Mouse (Mus musculus) right cerebral cortex, postnatal 10 days (tissue): Measurements from ENCODE around the gene Rell1.
A peak's percentile ranks its signal among the peaks of the same experiment; 100 is the strongest.

Experiments
- DNase-seq, 2 experiments: peaks; one replicate each; pipeline ENCODE4 v3.0.0; 2021; ENCODE audit warnings: low spot score in 2 of 2

The Rell1 gene

DNA sequence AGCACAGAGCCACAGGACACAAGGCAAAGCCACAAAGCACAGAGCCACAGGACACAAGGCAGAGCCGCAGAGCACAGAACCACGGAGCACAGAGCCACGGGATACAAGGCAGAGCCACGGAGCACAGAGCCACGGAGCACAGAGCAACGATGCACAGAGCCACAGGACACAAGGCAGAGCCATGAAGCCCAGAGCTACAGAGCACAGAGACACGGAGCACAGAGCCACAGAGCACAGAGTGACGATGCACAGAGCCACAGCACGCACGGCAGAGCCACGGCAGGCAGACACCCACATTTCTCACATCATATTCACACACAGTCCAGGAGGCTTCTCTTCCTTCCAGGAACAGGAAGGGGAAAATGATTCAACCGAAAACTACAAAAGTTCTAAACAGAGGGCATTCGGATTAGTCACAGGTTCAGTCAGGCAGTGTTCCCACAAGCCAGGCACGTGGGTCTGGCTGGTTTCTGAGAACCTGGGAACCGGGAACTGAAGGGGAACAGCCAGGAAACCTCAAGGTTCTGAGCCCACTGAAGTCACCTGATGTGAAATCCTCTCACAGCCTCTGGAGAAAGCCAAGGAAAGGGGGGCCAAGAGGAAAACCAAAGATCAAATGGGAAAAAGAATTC lies 15.2 kb downstream of the Rell1 start:
- no peak for DNase-seq

DNA sequence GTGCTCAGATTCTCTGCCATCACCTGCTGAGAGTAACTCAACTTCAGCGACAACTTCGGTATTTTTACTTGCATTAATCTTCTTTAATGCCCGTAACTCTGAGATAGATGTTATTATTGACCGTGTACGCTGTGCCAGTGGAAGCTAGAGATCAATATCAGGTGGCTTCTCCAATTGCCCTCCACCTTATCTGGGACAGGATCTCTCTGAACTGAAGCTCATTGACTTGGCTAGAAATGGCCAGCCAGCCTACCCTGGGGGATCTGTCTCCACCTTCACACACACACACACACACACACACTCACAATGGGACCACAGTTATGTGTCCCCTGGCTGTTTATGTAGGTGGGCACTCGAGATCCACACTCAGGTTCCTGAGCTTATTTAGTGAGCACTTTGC lies 16.7 kb downstream of the Rell1 start:
- DNase-seq = no peak

DNA sequence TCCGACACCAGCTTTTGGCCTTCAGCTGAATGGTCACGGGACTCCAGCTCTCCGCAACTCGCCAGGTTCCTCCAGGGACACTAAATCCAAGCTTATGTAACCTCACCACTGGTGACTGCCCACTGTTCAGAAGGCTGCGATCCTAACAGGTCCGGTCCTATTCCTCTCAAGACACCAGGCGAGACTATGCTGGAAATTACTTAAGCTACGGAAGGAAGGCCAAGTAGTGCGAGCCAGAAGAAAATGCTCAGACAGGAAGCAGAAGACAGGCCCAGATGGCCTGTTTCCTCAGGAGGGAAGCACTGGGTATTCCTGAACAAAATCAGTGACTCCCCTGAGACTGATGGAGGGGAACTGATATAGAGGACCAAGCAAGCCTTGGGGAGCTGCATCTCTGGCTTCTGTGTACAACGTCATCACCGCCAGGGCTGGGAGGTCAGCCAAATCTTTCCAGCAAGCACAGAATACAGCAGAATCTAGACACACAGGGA lies 17.2 kb downstream of the Rell1 start:
- no peak for DNase-seq

DNA sequence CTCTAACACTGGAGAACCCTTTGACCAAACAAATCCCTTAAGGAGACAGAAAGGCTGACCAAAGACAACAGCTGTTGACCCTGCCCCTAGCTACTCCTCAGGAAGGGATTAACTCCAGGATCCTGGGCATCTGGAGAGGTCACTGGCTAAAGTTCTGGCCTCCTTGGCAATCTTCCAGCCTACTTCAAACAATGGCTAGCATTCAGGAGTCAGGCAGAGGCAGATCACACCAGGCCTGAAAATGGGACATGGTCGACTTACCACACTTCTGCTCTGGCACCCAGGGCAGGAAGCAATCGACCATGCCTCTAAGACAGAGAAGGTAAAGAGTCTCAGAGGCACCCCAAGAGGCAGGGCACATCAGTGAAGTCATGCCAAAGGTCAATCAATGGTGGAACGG lies 19.5 kb downstream of the Rell1 start:
- no peak for DNase-seq

DNA sequence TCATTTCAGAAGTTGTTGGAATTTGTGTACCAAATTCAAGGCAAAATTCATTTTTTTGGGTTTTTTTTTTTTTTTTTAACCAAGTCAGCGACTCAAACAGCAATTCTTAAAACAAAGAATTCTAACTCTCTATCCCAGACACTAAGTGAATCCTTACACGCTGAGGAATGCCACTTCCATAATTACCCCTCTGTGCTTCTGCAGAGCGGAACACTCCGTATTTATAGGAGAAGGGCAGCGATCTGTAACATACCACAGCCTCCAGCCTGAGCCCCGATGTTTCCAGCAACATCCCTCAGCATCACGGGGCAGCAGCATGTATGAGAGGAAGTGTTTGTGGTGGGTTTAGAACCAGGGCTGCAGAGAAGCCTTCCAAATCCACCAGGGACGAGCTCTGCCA lies 21.2 kb downstream of the Rell1 start:
- no peak for DNase-seq

DNA sequence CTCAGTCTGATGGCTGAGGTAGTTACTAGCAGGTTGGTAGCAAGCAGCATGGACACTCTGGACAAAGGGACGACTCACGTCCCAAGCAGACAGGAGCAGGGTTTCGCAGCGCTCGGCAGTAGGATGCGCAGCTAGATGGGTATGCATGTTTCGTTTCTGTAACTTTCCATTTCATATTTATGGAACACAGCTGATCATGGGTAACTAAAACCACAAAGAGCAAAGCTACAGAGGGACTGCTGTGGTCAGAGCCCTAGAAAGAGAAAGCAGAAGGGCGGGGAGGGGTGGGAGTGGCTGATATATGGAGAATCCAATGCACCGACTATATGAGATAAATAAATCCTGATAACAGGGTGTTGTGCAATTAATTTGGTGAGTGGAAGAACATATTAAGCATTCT lies 25.4 kb downstream of the Rell1 start:
- no peak for DNase-seq

DNA sequence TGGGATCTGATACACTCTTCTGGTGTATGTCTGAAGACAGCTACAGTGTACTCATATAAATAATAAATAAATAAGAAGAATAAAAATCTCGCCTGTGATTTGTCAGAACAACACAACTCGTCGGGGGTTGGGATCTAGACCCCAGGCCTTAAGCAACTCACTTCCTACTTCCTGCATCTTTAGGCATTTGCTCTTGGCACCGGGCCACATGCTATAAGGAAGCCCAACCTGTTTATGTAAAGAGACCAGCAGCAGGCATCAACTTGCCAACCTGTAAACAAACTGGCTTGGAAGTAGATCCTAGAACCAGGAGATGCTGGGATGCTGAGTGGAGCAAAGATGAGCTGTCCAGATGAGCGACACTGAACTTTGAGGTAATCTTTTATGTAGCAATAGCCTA lies 26.8 kb downstream of the Rell1 start:
- DNase-seq = no peak

DNA sequence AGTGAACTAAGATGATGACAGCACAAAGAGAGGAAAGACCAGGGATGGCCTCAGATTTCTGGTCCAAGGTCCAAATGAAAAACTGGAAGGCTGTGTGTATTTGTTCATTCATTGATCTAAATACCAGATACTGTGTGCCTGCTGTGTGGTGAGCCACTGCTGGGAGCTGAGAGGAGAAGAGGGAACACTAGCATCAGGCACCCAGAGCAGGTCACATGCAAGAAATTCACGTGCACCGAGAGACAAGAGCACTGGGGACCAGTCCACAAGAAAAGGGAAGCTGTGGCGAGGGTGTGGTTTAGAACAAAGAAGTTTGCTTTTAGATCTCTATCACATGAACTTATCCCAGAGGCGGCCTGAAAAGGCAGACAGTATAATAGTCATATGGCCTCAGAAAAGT lies 30.1 kb downstream of the Rell1 start:
- DNase-seq = no peak

DNA sequence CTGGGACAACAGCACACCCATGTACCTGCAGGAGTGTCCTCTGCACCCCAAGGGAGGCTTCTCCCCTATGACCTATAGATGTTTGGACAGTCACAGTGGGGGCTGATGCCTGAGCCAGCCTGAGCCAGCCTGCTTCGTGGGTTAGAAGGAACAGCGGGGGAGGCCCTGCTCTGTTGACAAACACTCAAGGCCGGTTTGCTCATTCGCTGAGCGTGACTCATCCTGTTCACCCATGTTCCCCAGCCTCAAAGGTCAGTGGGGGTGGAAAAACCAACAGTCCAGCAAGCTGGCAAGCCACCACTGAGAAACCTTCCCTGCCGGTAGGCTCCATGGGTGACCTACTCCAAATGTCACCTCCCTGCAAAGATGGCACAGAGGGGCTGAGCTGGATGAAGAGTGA lies 32.0 kb downstream of the Rell1 start:
- no peak for DNase-seq

DNA sequence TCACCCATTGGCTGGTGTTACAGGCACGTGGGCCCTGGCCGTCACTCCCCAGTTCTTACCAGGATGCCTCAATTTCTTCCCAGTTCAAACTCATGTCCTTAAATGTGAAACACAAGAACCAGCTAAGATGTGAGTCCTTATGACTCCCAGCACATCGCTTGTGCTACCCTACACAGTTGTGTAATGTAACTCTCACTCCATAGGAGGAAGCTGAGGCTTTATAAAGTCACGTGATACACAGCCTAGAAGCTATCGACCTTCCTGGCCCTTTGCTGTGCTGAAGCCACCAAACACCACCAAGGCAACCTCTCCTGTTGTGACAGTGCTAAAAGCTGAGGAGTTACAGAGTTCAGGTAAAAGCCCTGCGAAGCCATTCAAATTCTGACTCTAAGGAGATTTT lies 33.1 kb downstream of the Rell1 start:
- no peak for DNase-seq

DNA sequence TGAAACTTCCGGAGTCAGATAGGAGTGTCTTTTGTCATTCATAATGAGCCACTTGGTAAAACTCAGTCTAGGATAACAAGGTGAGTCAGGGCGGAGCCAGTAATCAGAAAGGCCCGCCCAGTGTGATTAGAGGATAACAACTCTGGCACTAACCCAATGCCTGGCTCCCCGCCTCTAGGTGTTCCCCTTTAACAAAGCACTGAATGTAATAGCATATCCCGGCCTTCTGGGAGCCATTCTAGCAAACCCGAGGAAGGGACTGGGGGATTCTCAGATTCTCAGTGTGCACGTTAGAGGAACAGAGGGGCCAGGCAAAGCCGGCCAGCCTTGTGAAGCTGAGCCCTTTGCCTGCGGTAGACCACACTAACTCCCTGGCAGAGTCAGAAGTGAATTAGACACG lies 35.9 kb downstream of the Rell1 start:
- DNase-seq = no peak

DNA sequence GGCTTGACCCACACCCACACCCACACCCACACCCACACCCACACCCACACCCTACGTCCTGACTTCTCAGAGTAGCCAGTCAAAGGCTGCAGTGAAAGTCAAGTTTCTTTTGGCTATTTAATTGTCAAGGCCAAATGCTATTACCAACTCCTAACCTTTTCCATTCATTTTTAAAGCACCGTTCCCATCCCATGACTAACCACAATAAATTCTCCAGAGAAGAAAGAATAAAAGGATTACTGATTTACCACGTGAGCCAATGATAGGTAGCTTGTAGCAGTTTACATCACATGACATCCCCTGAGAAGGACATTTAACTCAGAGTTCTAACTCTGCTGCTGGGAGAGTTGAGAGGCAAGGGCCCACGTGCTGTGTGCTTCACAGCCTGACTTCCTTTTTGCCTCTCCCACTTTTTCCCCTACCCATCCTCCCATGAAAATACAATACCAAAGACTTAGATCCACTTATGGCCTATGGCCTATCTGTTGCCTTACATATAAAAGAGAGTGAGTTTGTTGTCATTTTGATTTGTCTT lies 37.8 kb downstream of the Rell1 start:
- DNase-seq = no peak

DNA sequence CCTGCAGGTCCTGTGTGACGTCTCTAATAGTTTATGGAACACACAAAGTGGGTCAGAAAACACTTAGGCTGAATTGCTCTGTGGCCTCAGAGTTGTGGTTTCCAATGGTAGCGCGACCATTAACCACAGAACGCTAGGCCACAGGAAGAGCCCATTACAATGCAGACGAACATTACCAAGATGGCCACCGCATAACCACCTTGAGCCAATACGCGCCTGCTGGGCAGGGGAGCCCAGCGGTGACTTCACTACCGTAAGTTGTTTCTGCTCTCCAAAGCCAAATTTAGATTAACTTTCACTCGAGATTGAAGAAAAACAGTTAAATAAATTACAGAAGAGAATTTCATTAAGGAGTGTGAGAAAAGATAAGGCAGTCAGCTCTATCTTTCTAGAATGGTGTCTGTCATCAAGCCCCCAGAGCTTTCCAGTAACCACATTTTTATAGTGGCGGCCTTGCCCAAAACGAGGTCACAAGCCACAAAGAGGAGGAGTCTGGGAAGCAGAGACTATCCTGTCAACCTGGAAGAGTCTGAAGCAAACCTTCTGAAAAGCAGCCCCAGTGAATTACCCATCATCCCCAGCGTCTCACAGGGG lies 43.6 kb downstream of the Rell1 start:
- no peak for DNase-seq

DNA sequence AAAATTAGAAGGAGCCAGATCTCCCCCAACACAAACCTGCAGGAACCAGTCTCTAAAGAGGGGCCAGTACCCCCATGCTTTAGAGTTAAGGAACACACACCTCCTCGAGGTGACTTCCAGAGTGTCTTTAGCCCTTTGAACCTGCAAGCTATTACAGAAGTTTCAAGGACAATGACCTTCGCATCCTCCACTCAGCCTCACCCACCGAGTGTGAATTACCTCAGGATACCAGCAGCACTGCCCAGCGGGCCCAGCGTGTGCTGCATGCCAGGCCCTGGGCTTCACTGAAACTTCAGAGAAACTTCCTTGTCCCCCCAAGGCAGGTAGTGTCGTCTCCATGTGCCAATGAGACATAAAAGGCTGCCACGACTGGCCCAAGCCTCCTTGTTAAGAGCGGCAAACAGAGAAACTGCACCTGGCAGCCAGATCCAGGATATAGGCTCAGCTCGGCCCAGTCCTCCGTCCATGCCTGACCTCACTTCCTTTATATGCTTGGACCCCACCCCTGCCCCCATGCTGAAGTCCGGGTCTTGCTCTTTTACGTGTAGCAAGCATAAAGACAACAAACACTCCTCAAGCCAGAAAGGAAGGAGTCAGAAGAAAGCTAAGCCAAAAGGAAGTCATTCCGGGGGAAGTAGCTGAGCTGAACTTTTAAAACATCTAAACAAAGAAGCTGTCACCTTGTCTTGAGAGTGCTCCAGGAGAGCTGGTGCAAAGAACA lies 45.2 kb downstream of the Rell1 start:
- DNase-seq = no peak

DNA sequence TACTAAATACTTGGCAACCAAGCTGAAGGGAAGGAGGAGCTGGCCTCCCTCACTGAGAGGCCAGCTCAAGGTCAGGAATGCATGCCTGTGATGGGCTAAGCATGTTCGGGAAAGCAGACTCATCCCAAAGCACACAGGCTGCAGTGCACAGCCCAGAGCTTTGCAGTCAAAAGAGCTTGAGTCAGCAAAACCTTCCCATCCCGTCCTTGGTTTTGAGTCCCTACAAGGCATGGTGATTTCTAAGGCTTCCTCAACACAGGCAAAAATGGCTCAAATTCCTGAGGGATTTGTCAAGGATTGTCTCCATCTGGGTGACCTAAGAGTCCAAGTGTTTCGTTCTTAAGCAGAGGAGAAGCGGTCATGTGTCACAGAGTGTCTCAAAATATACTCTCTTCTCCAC lies 50.5 kb downstream of the Rell1 start:
- no peak for DNase-seq

DNA sequence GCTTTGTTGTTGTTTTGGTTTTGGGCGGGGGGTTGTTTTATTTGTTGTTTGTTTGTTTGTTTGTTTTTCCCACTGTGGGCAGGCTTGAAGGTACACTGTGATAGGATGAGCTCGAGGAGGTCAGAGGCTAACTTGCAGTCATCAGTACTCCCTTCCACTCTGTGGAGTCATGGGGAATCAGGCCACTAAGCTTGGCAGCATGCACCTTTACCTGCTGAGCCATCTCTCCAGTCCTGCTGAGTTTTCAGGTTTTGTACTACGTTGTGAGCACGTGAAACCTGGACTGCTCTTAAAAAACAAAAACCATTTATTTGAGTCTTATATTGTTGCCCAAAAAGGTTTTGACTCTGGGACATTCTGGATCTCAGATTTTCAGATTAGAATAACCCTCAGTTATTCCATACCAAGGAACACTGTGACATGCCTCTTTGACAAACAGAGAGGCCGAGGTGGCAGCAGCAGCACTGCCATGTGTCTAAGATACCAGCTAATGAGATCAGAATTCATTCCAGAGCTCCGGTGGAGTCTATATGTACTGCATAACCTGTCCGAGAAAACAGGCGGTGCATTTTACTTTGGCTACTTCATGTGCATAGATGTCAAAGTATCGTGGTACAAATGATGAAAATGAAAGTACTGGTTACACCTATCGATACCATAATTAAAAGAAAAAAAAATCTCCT lies 52.1 kb downstream of the Rell1 start:
- DNase-seq = no peak

DNA sequence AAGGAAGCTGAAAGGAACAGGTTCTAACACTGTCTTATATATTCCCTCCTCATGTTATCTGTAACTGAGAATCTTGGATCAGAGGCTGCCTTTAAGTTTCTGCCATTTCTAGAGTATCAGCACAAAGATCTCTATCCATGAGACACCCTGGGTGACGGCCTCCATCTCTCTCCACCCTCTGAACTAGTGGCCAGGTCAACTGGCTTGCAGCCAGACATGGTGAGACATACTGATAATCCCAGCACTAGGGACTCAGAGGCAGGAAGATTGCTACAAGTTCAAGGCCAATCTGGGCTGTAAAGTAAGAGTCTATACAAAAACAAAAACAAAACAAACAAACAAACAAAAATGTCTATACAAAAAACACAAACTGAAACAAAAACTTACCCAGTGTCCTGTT lies 53.8 kb downstream of the Rell1 start:
- DNase-seq = no peak

DNA sequence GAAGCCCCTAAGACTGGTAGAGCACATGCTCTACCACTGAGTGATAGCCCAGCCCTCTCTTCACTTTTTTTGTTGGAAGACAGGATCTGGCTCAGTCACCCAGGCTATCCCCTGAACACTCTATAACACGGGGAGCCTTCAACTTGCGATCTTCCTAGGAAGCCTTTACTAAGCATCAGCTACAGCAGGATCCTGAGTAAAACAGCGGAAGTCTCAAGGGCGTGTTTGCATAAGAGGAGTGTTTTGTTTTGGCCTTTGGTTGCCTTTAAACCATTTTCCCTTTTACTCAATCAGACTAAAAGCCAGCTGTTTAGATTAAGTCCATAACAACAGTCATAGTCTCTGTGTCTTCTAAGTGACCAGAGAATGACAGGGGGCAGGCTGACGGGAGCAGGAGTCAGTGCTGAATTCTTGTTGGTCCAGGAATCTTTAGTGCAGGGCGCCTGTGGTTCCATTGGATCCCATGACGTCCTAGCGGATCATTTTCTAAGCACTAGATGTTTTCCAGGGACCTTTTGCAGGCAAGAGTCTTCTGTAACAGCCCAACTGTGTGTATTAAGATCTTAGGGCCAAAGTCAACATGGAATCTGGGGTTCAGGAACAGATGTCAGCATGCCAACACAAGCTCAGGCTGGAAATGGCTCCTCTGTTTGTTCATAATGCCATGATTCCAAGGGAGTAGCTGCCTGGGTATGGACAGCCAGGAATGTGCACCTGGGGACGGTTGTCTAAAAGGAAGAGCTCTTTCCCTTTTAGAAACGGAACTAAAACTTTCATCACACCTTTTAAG lies 58.3 kb downstream of the Rell1 start:
- DNase-seq = no peak

DNA sequence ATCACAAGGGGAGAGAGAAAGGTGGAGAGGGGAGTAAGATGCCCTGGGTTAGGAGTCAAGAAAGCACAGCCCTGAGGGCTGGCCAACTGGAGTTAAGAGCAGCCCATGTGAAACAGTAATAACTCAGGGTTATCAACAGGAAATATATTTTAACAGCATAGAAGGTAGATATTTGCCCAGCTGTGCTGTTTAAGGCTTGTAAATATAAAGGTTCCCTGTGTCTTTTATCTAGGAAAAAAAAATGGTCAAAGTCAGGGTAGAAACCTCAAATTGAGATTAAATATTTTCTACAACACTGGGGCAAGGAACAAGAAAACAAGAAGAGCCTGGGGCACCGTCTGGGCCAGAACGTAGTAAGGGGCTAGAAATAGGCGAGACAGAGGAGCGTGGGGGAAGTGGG lies 61.2 kb downstream of the Rell1 start:
- DNase-seq = no peak

DNA sequence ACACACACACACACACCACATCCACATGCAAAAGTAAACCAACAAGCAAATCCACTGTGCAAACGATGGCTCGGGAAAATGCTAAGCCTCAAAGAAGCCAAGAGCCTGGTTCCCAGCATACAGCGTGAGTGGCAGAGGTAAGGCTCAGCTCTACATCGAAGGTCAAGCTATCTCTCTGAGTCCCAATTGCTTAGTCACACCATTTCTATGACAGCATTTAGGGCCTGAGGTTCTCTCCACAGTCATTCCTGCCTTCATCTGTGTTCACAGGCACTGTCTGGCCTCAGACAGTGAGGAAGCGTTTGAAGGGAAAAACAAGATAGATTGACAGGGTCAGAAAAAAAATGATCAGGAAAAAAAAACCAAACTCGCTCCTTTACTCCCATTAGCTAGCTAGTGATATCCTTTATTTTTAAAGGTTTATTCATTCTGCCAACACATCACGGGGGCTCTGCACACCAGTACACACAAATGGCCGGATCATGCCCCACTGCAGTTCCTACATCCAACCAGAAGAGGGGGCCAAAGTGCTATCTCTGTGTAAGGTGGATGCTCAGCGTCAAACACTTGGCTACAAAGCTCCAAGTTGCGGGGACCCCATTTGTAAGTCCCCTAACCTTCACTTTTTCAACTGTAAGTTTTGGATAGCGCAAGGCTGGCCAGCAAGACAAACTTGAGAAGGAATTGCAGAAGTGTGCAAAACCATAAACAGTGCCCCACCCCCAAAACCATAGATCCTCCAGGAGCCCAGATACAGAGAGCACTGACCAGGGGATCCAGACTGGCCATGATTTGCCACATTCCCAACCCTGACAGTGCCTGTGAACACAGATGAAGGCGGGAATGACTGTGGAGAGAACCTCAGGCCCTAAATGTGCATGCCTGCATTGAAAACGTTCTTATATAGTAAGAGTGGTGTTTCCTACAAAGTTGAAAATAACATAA lies 62.3 kb downstream of the Rell1 start:
- peak; percentile 83 to 90 for DNase-seq

DNA sequence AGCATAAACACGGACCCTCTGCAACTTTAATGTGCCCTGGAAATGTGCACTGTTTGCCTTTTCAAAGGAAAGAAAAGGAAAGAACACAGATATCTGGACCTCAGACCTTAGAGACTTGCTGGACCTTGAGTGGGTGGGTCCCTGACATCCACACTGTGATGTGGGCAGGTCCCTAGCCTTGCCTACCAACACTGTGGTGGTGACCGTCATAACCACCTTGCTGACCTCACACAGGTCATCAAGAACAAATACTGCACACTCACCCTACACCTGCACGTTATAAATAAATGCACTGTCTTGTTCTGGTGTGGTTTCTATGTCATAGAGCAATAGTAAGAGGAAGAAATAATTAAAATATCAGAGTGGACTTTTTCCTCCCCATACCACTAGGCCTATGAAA lies 65.4 kb downstream of the Rell1 start:
- DNase-seq = no peak
